Mouse (Mus musculus) spleen, adult 2 months (tissue): ENCODE measurements at regions not wholly inside any gene's neighbourhood (a gene's known extent, or its start where the extent isn't known, plus 50 kb on each side); places are given as distances from the start of the nearest gene placed in this dataset.

Source experiments
- DNase-seq, 2 experiments: peaks; one replicate each; pipeline versions ENCODE4 v3.0.0 to v3.0.0-alpha.2; 2012 to 2021; ENCODE audit warnings: low spot score in 2 of 2, low read depth in 1 of 2
- H3K27ac ChIP-seq: fragments of 200-500 bp; 2 replicates; pipeline ENCODE4 v1.5.1; 2012; ENCODE audit warnings: low read length, inconsistent platforms; ENCODE audit not compliant: insufficient read depth
- H3K27me3 ChIP-seq: fragments of 200-500 bp; 2 replicates; pipeline ENCODE4 v1.6.1; 2012; ENCODE audit warnings: mild to moderate bottlenecking, moderate library complexity, low read length, inconsistent platforms; ENCODE audit not compliant: control insufficient read depth, insufficient read depth
- H3K36me3 ChIP-seq: fragments of 200-500 bp; 2 replicates; pipeline ENCODE4 v1.6.1; 2012; ENCODE audit warnings: mild to moderate bottlenecking, low read length, inconsistent platforms; ENCODE audit not compliant: control insufficient read depth, insufficient read depth
- H3K4me1 ChIP-seq: fragments of 200-500 bp; 2 replicates; pipeline ENCODE4 v1.6.1; 2011; ENCODE audit warnings: inconsistent platforms; ENCODE audit not compliant: control insufficient read depth, insufficient read depth, insufficient read length
- H3K4me3 ChIP-seq: fragments of 200-500 bp; 2 replicates; pipeline ENCODE4 v1.5.1; 2011; ENCODE audit warnings: mild to moderate bottlenecking, inconsistent platforms; ENCODE audit not compliant: insufficient read depth, insufficient read length; ENCODE audit errors: extremely low read depth
- CTCF ChIP-seq: fragments of 200-500 bp; IDR thresholded peaks from 2 replicates; pipeline ENCODE4 v1.5.1; 2011; ENCODE audit warnings: mild to moderate bottlenecking, inconsistent platforms; ENCODE audit not compliant: insufficient read depth, insufficient read length, insufficient replicate concordance; ENCODE audit errors: extremely low read depth
- POLR2A ChIP-seq: fragments of 200-500 bp; IDR thresholded peaks from 2 replicates; pipeline ENCODE4 v1.6.1; 2011; ENCODE audit warnings: low read depth, low read length, inconsistent platforms
- WGBS: fragments of 180-500 bp; shearing (Covaris S2); methylation state at CpG from one replicate; pipeline ENCODE4 v1.1.7; 2018; 5-methylcytosine and 5-hydroxymethylcytosine counted together

- H3K4me3 ChIP-seq: no peak overlapping the region
- no peak for TF ChIP-seq CTCF
- no peak for TF ChIP-seq POLR2A
- no peaks in the 10 kb centered on the region for H3K36me3 ChIP-seq
- H3K4me1 ChIP-seq: no peaks in the 10 kb centered on the region
- no peak for DNase-seq
- H3K27me3 ChIP-seq: no peaks in the 10 kb centered on the region
- no peak overlapping the region for H3K27ac ChIP-seq
- WGBS: 86% methylated on average over 8 of the region's 8 CpGs
Measured at GRCm38 (mm10) chr13:57336596-57336995, 440.8 kb upstream of the Trpc7 start.

GRCm38 (mm10) chr13:57332976-57333375 lies 437.2 kb upstream of the Trpc7 start:
- 87% methylated on average over 5 of the region's 5 CpGs for WGBS
- no peak for DNase-seq
- TF ChIP-seq POLR2A: no peak
- no peak for TF ChIP-seq CTCF
- no peaks in the 10 kb centered on the region for H3K27me3 ChIP-seq
- no peak overlapping the region for H3K4me3 ChIP-seq
- H3K36me3 ChIP-seq: no peaks in the 10 kb centered on the region
- H3K4me1 ChIP-seq: no peaks in the 10 kb centered on the region
- no peak overlapping the region for H3K27ac ChIP-seq

- H3K4me1 ChIP-seq: no peaks in the 10 kb centered on the region
- no peaks in the 10 kb centered on the region for H3K36me3 ChIP-seq
- no peak overlapping the region for H3K27ac ChIP-seq
- WGBS: 56% methylated on average over 5 of the region's 5 CpGs
- TF ChIP-seq CTCF: no peak
- no peak for TF ChIP-seq POLR2A
- no peaks in the 10 kb centered on the region for H3K27me3 ChIP-seq
- no peak for DNase-seq
- no peak overlapping the region for H3K4me3 ChIP-seq
Measured at GRCm38 (mm10) chr13:57331868-57332267, 436.1 kb upstream of the Trpc7 start.

- no peak for TF ChIP-seq POLR2A
- no peak for TF ChIP-seq CTCF
- WGBS: 80% methylated on average over 6 of the region's 6 CpGs
- Histone ChIP-seq H3K36me3 (no peaks in the 10 kb centered on the region), H3K4me1 (no peaks in the 10 kb centered on the region), H3K4me3 (no peak overlapping the region), H3K27me3 (no peaks in the 10 kb centered on the region), H3K27ac (no peak overlapping the region)
- no peak for DNase-seq
Measured at GRCm38 (mm10) chr13:57325306-57325925, 429.6 kb upstream of the Trpc7 start.

DNA sequence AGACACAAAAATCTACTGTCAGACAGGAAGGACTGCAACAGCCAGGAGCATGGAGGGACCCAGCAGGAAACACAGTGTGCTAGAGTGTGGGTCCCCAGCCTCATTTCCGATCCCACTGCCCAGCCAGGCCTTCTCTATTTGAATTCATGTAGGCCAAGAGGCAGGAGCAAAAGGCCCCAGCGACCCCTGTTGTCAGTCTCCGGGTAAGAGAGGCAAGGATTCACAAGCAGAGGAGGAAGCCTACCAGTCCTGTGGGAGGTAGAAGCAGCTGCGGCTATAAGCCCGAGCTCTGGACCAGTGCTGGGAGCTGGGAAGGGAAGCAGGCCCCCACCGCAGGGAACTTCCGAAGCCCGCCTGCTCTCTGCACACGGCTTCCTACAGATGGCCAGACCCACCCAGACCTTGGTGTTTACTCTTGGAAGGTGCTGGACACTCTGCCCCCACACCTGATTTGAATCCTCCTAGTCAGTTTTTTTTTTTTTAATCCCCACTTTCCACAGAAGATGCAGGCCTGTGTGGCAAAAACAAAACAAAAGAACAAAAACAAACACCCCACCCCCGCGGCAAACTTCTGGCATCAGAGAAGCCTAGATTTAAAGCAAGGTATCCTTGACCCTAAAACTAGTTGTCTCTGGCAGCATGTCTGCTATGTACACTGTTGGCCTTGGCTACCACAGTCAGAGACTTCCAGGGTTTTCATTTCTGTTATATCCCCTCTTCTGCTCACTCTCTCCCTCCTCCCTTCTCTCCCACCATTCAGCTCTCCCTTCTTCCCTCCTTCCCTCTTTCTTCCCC lies 420.6 kb upstream of the Trpc7 start:
- WGBS: 51% methylated on average over 11 of the region's 11 CpGs
- TF ChIP-seq CTCF (no peak), POLR2A (no peak)

DNA sequence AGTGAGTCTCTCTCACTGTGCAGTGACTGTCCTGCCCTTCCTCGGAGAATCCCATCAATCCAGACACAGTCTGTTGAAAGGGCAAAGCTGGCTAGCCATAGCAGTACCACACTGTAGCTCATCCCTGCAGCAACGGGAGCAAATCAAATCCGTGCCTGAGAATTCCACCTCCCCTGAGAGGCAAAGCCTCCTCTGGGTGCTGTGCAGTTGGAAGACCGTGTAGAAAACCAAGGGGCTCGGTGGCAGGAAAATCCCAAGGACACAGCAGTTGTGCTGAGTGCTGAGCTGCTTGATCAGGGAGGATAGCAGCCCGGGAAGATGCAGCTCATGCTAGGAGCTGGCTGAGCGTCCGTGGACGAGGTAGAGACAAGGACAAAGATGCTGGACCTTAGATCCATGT lies 418.7 kb upstream of the Trpc7 start:
- H3K27ac ChIP-seq: no peak overlapping the region
- H3K4me1 ChIP-seq: no peaks in the 10 kb centered on the region
- DNase-seq: no peak
- WGBS: 68% methylated on average over 9 of the region's 9 CpGs
- no peak for TF ChIP-seq POLR2A
- no peak for TF ChIP-seq CTCF
- no peaks in the 10 kb centered on the region for H3K27me3 ChIP-seq
- H3K36me3 ChIP-seq: no peaks in the 10 kb centered on the region
- H3K4me3 ChIP-seq: no peak overlapping the region

More for the DNA sequence above, 420.6 kb upstream of the Trpc7 start:
- no peaks in the 10 kb centered on the region for H3K4me1 ChIP-seq
- H3K27ac ChIP-seq: no peak overlapping the region
- no peak overlapping the region for H3K4me3 ChIP-seq
- no peaks in the 10 kb centered on the region for H3K27me3 ChIP-seq
- H3K36me3 ChIP-seq: no peaks in the 10 kb centered on the region
- DNase-seq: no peak

GRCm38 (mm10) chr13:57313731-57314130 lies 417.9 kb upstream of the Trpc7 start:
- no peaks in the 10 kb centered on the region for H3K27me3 ChIP-seq
- H3K36me3 ChIP-seq: no peaks in the 10 kb centered on the region
- WGBS: 70% methylated on average over 2 of the region's 2 CpGs
- no peak overlapping the region for H3K4me3 ChIP-seq
- no peaks in the 10 kb centered on the region for H3K4me1 ChIP-seq
- no peak for TF ChIP-seq CTCF
- TF ChIP-seq POLR2A: no peak
- no peak for DNase-seq
- no peak overlapping the region for H3K27ac ChIP-seq
